Mouse (Mus musculus): ENCODE data around the gene Gm884.

The Gm884 gene

DNA sequence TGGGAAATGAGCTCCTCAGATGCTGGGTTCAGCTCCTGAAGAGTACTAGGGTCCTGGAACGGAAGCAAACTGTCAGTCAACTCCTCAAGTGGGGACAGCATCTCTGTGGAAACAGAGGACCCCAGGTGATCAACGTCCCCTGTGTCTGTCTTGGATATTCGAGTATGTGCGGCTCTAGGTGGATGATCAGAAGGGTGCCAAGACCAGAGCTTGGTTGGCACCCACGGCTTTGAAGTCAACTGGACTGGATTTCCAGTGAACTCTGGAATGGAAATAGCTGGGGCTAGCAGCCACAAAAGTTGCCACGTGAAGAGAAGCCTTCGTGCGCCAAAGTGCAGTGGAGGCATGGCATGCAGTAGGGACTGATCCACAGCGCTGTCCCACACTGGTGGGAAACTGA is at the start of gene Gm884:
Gm884 (minus strand) TSS at position 101 of the 400 bp plus-strand sequence.
- no peak for DNase-seq (ENCODE audit: low spot score in 2 of 2)

DNA sequence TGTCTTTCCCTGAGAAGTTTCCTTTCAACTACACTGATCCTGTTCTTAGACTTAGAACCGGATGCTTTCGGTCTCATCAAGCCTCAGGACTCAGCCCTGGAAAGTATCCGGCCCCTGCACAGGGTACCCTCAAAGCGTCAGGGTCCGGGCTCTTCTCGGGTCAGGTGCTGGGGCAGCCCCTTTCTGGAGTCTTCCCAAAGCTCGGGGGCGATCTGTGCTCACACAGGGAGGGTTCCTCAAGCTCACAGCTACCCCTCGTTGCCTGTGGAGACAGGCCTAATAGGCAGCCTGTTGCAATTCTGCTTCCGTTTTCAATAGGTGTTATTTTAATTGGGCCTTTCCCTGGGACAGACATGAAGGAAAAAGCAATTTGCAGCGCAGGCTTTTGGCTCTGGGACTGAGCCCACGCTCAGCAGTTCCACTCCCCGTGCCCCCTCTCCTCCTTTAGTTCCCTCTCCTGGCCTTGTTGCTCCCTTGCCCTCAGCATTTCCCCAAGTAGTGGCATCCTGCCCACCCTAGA is 46.0 kb upstream of the Gm884 start:
- no peak for DNase-seq (ENCODE audit: low spot score in 2 of 2)

DNA sequence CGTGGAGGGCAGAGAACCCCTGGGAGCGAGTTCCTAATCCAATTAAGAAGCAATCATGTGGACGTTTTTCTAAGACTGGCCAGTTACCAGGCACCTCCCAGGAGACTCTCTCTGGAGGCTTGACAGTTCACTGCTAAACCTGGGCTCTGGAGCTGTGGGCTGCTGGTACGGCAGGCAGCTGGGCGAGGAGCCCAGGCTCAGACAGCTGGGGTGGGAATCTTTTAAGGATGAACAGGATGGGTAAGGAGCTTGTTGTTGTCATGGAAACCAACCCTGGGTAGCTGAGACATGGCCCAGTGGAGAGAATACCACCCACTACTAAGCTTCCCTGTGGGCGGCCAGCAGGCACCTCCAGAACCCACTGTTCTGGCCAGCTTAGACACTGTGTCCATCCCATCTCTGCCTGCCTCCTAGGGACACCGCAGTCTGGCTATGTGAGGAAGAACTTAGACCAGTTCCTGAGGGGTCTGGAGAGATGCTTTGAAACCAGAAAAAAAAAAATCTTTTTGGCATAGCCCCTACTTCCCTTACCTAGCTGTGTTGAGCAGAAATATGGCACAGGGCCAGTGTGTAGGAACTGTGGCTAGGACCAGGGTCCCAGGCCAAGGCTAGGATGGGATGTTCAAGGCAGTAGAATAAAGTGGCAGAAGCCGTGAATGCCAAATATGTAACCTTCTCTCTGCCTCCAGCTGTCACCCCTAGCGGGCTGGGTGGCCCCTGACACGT is 45.4 kb upstream of the Gm884 start:
- DNase-seq (ENCODE audit: low spot score in 2 of 2), result peak; percentile 72 to 91

DNA sequence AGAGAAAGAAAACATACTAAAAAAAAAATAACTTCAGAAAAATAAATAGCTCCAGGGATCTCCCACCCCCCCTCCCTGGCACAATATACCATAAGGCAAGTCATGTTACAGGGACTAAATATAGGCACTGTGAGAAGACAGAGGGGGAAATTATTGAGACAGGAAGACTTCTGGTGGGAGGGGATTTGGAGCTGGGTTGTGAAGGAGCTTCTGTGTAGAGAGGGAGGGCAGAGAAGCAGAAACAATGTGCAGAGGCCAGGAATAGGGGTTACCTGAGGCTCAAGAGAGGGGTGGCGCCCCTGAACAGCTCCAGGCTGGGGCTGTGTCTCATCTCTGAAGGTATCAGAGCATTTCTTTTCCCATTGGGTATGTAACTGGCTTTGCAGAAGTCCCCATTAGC is 44.8 kb upstream of the Gm884 start:
- no peak for DNase-seq (ENCODE audit: low spot score in 2 of 2)

DNA sequence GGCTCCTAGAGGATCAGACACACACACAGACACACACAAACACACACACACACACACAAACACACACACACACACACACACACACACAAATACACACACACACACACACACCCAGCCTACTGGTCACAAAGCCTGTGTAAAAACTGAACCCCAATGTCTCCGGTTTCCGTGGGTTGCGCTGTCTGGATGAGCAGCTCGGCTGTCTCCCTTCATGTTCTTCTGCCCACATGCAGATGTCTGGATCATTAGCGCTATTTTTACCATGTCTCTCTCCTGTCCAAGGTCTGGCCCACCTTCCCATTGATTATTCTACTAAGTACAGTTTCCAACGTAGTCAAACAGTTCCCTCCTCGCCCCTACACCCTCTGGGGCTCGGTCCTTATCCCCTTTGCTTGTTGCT is 42.2 kb upstream of the Gm884 start:
- no peak for DNase-seq (ENCODE audit: low spot score in 2 of 2)

DNA sequence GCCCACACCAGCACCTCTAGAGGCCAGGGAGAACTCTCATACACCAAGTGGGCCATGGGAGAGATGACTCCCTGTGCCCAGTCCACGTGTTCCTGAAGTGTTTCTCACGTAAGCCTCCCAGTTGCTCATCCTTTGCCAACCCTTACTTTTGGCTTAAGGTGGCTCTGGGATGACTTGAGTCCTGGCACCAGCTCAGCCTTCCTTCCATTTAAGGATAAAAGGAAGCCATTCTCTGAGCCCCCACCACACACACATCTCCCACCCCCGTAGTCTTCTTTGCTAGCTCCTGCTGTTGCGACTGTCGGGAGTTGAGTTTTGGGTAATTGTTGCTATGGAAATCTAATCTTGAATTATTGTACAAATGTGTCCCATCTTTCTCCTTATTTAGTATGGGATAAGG is 41.6 kb upstream of the Gm884 start:
- peak; percentile 54 to 78 for DNase-seq (ENCODE audit: low spot score in 2 of 2)

DNA sequence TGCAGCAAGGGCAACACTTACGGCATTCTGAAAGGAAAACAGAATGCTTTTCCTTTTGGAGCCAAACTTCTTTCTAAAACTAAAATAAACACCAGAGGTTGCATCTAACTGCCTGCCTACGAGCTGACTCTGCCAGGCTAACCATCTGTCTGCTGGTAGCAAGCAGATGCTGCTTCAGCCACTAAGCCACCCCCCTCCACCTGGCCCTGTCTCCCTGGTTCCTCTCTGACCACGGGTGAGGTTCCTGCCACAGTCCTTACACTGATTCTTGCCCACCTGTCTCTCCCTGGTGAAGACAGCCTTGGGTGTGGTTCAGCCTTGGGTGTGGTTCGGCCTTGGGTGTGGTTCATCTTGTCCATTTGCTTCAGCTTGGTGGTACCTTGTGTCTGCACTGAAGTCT is 40.9 kb upstream of the Gm884 start:
- no peak for DNase-seq (ENCODE audit: low spot score in 2 of 2)

DNA sequence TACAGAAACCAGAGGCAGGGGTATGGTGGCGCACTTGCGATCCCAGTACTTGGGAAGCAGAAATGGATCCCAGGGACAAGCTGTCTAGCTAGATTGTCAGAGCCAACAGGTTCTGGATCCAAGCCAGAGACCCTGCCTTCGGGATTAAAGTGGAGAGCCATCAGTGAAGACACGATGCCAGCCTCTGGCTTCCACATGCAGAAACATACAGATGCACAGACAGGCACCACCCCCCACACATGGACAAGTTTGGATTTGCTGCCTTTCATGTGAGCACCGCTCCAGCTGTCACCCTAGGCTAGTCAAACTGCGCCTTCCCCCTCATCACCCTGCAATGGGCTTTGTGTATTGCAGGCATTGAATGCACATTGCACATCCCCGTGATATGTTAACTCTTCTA is 37.2 kb upstream of the Gm884 start:
- no peak for DNase-seq (ENCODE audit: low spot score in 2 of 2)

DNA sequence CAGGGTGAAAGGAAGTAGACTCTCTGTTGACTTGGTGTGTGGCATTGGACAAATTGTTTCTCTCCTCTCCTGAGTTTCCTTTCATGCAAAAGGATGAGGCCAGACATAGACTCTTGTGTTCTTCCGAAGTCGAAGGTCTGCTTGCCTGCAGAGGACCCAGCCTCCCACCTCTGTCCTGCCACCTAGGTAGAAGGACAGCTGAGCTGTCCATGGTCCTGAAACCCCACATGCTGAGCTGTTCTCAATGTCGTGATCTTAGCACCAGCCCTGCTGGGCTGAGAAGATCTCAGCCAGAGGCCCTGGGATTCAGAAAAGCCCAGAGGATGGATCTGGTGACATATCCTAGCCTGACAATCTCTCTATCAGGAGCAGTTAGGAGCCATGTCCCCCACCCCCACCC is 35.6 kb upstream of the Gm884 start:
- no peak for DNase-seq (ENCODE audit: low spot score in 2 of 2)

DNA sequence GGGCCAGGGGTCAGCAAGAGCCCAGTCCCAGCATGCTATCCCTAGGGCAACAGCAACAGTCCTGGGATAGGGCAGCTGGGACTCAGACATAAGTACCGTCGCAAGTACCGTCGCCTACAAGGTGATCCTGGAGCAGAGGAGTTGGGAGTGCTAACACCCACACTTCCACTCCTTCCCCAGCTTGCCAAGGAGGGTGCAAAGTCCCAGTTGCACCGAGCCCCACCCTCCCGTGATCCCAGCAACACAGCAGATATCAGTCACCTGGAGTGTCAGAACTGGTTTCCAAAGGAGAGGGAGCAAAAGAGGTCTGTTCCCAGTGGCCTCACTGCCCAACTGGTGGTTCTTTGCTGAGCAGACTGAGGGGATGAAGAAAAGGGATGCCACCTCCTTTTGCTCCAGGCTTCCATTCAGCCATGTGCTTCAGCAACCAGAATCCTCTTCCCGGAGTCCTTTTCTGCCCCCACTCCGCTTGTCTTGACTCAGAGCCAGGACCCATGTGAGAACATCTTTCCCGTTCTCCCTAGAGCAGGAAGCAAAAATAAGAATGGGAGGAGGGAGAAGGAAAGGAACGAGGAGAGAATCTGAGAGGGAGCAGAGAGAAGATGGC is 32.5 kb upstream of the Gm884 start:
- DNase-seq (ENCODE audit: low spot score in 2 of 2), result peak in 1 of 2 experiments; percentile 47

DNA sequence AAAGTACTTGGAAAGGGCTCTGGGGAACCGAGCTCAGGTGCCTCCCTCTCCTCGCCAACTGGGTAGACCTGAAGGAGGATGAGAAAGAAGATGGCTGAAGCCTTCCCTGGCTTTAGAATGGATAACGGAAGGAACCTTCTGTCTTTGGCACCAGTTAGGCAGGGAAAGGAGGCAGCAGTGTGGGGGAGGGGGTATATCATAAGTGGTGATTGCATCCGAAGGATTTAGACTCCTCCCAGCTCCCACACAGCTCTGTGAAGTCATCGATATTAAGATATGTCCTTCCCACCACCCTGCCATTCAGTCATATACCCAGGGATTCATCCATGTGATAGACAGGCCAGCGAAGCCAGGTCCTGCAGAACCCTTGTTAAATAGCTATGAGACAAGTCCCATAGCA is 30.5 kb upstream of the Gm884 start:
- DNase-seq (ENCODE audit: low spot score in 2 of 2), result peak in 1 of 2 experiments; percentile 65

DNA sequence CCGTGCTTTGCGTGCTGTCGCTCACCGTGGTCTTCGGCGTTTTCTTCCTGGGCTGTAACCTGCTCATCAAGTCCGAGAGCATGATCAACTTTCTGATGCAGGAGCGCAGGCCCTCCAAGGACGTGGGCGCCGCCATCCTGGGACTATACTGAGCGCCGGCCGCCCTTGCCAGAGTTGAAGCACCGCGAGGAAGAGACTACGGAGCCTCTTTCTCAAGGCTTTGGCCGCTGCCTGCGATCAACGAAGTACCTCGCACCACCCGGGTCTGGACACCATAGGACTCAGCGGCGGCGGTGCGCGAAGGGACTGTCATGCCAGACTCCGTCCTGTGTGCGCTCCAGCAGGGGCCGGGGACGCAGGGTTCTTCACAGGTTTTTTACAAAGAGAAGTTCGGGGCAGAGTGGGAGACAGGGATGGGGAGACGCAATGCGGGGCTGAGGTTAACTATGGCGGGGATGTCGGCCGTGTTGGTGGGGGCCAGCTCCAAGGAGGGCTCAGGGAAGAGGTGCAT is 29.1 kb upstream of the Gm884 start:
- DNase-seq (ENCODE audit: low spot score in 2 of 2), result no peak

DNA sequence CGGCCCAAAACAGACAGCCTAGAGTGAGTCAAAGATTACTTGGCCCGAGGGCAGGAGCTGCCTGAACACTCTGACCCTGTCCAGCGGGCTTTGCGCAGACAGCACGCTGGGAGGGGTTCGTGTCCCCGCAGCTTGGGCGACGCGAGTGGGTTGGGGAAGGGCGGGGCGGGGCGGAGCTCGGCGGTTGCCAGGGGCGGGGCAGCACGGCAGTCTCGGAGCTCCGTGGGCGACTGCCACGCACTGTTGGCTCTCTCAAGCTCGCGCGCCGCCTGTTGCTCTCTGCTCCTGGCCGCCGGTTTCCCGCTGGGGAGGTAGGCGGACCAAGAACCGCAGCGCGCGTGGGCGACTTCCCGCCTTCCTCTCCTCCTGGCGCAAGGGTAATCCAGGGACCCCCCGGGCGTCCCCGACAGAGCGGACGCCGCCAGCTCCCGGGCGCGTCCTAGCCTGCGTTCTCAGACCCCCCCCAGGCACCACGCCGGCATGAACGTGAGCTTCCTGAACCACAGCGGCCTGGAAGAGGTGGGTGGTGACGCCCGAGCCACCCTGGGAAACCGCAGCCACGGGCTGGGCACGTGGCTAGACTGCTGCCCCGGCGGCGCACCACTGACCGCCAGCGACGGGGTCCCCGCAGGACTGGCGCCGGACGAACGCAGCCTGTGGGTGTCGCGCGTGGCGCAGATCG is 28.5 kb upstream of the Gm884 start, which contains the start of gene Rprml:
Rprml (plus strand) TSS at position 270 of the 682 bp plus-strand sequence.
- peak; percentile 82 to 83 for DNase-seq (ENCODE audit: low spot score in 2 of 2)

DNA sequence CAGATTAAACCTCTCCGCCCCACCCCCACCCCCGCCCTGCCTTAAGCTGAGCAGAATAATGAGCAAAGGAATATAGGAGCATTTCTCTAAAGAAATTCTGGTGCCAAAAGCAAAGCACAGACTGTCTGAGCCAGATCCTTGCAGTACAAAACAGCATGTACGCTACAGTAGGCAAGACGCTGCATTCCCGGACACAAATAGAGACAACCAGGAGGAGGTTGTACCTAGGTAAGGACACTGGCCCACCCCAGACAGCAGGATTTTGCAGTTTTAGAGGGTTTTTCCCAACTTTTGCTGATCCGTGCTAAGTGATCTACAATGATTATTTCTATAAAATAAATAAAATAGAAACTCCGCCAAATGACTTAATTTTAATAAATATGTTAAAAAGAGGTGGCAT is 27.7 kb upstream of the Gm884 start:
- no peak for DNase-seq (ENCODE audit: low spot score in 2 of 2)

DNA sequence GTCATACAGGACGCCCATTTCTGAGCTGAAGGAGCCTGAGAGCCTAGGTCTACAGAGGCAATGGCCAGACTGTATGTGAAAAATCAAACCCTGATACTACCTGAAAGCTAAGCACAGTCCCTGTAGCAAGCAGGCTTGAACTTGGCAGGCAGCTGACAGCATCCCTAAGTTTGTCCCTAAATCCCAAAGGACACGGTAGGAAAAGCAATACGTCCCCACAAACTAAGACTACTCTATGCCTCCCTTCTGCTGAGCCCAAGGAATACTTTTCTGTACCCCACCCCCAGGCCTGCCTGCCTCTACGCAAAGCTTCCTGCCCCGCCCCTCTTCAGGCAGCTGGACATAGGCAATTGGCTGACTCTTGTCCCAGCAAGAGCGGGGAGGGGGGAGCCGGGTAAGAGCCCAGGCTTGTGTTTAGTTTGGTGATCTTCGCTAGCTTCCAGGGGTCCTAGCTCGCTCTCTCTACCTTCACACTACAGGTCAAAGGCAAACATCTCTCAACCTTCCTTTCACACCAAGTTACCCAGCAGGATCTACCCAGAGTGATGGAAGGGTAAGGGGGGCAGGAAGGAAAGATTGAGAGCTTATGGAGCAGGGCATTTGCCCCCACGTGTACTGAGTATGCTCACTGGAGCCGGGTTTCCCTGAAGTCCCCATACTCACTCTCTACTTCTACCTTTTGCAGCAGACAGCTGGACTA is 27.1 kb upstream of the Gm884 start:
- DNase-seq (ENCODE audit: low spot score in 2 of 2), result no peak

DNA sequence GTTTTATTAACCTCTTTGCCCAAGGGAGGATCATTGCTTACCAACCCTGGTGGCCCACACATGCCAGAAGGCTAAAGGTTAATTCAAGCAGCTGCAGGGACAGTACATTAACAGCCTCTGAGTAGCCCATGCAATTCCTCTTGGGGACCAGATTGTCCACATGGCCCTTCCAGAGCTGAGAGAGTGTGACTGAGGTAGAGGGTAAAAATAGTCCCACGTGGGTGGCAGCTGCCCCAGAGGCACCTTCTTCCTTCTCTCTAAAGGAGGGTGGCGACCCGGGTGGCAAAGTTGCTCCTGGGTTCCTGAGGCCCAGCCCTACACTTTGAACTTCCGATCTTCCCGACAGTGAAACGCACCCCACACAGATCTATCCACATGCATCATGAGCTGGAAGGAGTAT is 25.4 kb upstream of the Gm884 start:
- DNase-seq (ENCODE audit: low spot score in 2 of 2), result peak in 1 of 2 experiments; percentile 2

DNA sequence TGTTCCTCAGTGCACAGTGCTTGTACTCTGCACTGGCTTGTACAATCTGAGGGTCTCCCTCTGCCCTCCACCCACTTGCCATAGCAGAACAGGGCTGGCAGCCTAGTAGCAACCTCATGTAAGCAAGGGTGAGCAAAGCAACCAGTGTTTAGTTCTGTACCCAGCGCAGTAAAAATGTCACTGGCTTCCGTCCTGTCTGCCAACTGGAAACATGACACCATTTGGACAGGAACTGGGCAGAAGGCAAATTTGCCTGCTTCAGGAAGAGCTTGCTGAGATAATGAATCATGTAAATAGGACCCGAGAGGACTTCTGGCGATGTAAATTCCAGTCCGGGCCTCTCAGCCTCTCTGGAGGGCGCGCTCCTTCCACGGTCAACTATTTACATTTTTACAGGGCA is 24.8 kb upstream of the Gm884 start:
- no peak for DNase-seq (ENCODE audit: low spot score in 2 of 2)

DNA sequence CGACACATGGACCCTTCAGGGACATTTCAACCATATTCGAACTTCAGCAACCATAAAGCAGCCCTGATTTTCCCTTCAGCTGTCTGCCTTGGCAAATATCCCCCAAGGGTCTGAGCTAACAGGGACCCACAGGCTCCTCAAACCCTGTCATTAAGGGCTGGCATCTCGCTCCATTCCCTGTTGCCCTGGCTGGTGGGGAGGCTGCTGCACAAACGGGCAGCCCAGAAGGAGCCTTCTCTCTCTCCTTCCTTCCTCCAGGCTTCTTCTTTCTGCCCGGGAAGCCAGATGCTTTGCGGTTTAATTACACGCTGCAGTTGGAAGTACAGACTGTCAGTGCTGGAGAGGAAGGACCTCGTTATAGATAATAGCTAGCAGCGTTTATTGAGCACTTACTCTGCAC is 22.3 kb upstream of the Gm884 start:
- DNase-seq (ENCODE audit: low spot score in 2 of 2), result no peak

DNA sequence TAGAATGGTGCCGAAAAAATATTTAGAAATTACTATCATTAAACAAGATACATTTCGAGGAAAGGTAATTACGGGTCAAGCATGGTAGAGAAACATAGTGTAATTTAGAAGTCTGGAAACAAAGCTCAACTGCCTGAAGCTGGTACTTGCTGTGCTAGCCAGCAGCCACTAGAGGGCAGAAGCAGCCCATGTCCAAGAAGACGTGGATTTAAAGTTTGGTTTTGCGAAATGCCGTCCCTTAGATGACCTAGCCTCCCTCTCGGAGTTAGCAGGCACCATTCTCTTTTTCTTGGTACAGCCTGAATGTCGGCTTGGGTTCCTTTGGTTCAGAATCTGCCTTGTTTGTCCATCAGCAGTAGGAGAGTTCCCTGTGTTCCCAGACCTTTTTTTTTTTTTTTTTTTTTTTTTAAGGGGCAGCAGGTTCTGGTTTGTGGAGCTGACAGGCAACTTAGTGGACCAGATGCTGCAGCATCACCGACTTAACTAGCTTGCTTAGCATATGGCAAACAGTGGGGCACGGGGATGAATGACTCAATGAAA is 18.5 kb upstream of the Gm884 start:
- peak in 1 of 2 experiments; percentile 59 for DNase-seq (ENCODE audit: low spot score in 2 of 2)

DNA sequence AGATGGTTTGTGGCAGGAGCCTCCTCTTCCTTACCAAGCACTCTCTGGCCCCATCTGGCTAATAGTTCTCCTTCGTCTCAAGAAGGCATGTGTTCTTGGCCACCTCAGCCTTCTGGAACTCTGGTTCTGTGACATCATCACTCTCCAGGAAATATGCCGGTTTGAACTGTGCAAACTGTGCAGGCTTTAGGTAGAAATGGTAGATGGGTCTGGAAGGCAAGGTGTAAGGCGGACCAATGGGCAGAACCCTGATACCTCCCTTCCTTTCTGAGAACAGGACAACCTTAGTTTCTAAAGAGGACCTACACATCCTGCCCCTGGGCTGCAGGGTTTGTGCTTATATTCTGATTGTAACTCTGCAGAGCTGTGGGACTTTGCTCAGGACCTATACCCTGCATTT is 17.9 kb upstream of the Gm884 start, which contains the start of gene Lyzl6:
Lyzl6 (minus strand) TSS at position 101 of the 400 bp plus-strand sequence.
- DNase-seq (ENCODE audit: low spot score in 2 of 2), result no peak

DNA sequence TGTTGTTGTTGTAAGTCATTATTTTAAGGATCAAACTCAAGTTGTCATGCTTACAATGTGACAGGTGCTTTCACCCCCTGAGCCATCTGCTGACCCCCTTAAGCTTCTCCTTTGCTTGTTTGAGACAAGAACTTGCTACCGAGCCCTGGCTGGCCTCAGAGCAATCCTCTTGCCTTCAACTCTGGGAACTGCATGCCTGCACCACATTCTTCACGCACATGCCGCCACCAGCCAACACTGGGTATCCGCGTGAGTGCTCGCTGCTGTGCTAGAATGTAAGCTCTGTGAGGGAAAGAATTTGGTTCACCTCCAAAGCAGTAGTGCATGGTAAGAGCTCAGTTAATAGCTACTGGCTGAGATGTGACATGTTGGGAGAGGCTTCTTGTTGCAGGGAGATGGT is 15.3 kb upstream of the Gm884 start:
- DNase-seq (ENCODE audit: low spot score in 2 of 2), result no peak

DNA sequence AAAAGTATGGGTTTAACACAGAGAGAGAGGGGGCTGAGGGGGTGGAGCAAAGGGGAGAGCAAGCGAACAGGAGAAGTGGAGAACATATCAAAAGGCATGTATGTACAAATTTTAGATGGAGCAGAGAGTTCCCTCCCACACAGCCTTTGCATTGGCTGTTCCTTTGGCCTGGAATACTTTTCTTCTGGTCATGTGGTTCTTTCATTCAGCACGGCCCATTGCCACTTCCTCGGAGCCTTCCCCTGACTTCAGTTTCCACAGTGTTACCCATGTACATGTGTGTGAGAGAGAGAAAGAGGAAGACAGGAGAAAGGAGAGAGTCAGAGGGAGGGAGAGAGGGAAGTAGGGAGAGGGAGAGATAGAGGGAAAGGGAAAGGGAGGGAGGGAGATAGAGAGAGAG is 14.5 kb upstream of the Gm884 start:
- no peak for DNase-seq (ENCODE audit: low spot score in 2 of 2)

Measured in frontal cortex, postnatal 10 days (tissue).